Mouse (Mus musculus) liver, adult 2 months (tissue): ENCODE results near the gene Usp7. TPM values are rescaled to one million over a fixed set of nuclear protein-coding genes. Genes with fewer than 3 reads are reported as not detected.
"Not testable (repeated sequence)": the region's sequence is repeated elsewhere in the genome, so short reads cannot be mapped to it uniquely, and the experiment has no call there.

ENCODE experiments used
- DNase-seq: peaks from one replicate; pipeline ENCODE4 v3.0.0-alpha.2; 2011; ENCODE audit warnings: low read depth, low spot score; ENCODE audit errors: extremely low read depth
- H3K27ac ChIP-seq: fragments of 200-500 bp; replicated peaks from 2 replicates; pipeline ENCODE4 v1.5.1; 2012; ENCODE audit warnings: low read depth, mild to moderate bottlenecking, control low read depth, inconsistent platforms, low read length; ENCODE audit not compliant: insufficient read depth
- H3K27me3 ChIP-seq: fragments of 200-500 bp; 2 replicates; pipeline ENCODE4 v1.6.1; 2012; ENCODE audit warnings: mild to moderate bottlenecking, moderate library complexity, low read length, inconsistent platforms; ENCODE audit not compliant: control insufficient read depth, insufficient read depth
- H3K36me3 ChIP-seq: fragments of 200-500 bp; 2 replicates; pipeline ENCODE4 v1.6.1; 2012; ENCODE audit warnings: low read length, inconsistent platforms; ENCODE audit not compliant: control insufficient read depth, insufficient read depth
- H3K4me1 ChIP-seq: fragments of 200-500 bp; 2 replicates; pipeline ENCODE4 v1.6.1; 2011; ENCODE audit warnings: low read length; ENCODE audit not compliant: control insufficient read depth, insufficient read depth
- H3K4me3 ChIP-seq: fragments of 200-500 bp; 2 replicates; pipeline ENCODE4 v1.5.1; 2011; ENCODE audit warnings: low read depth, mild to moderate bottlenecking, control low read depth, low read length, moderate library complexity; ENCODE audit not compliant: insufficient read depth
- H3K79me2 ChIP-seq: fragments of 200-500 bp; 2 replicates; pipeline ENCODE4 v1.6.1; 2012; ENCODE audit warnings: inconsistent platforms, mild to moderate bottlenecking, low read length, moderate library complexity; ENCODE audit not compliant: control insufficient read depth, insufficient read depth
- H3K9ac ChIP-seq: fragments of 200-500 bp; 2 replicates; pipeline ENCODE4 v1.6.1; 2012; ENCODE audit warnings: low read depth, mild to moderate bottlenecking, control low read depth, inconsistent platforms, low read length
- CTCF ChIP-seq: fragments of 200-500 bp; IDR thresholded peaks from 2 replicates; pipeline ENCODE4 v1.5.1; 2011; ENCODE audit warnings: low read depth, low read length, control low read depth
- POLR2A ChIP-seq: fragments of 200-500 bp; IDR thresholded peaks from 2 replicates; pipeline ENCODE4 v1.6.1; 2011; ENCODE audit warnings: low read length, control low read depth; ENCODE audit not compliant: insufficient read depth; ENCODE audit errors: extremely low read depth
- WGBS: fragments of 180-500 bp; shearing (Covaris S2); methylation state at CpG from one replicate; pipeline ENCODE4 v1.1.7; 2018; 5-methylcytosine and 5-hydroxymethylcytosine counted together
- polyA plus RNA-seq: library from polyadenylated mRNA; depleted of rRNA; stranded (reverse); fragments of >200 nt; gene quantifications from 2 replicates; pipeline ENCODE4 v1.2.3, GENCODE M21; 2012
- total RNA-seq: library from RNA; depleted of rRNA; stranded (reverse); fragments of >200 nt; gene quantifications from 2 replicates; pipeline ENCODE4 v1.2.3, GENCODE M21; 2014

Gene Usp7
- total and polyA plus RNA-seq, 2 experiments, result 12.5 to 41.5 TPM

GRCm38 (mm10) chr16:8780187-8780586, 11.9 kb downstream of the Usp7 start:
- Histone ChIP-seq H3K4me3 (no peak overlapping the region), H3K27me3 (no peaks in the 10 kb centered on the region), H3K27ac (no peak overlapping the region), H3K79me2 (no peaks in the 10 kb centered on the region), H3K36me3 (no peaks in the 10 kb centered on the region), H3K4me1 (no peaks in the 10 kb centered on the region), H3K9ac (no peak overlapping the region)
- no peak for DNase-seq
- TF ChIP-seq POLR2A (no peak), CTCF (no peak)
- 79% methylated on average over 3 of the region's 3 CpGs for WGBS

GRCm38 (mm10) chr16:8778697-8779096, 13.4 kb downstream of the Usp7 start:
- Histone ChIP-seq H3K4me3 (no peak overlapping the region), H3K27me3 (no peaks in the 10 kb centered on the region), H3K4me1 (no peaks in the 10 kb centered on the region), H3K79me2 (no peaks in the 10 kb centered on the region), H3K9ac (no peak overlapping the region), H3K36me3 (no peaks in the 10 kb centered on the region), H3K27ac (no peak overlapping the region)
- DNase-seq, result no peak
- no peak for TF ChIP-seq POLR2A
- no peak for TF ChIP-seq CTCF

GRCm38 (mm10) chr16:8777202-8777601, 14.9 kb downstream of the Usp7 start:
- no peaks in the 10 kb centered on the region for H3K36me3 ChIP-seq
- WGBS, result 63% methylated on average over 2 of the region's 2 CpGs
- no peak for TF ChIP-seq POLR2A
- no peak for TF ChIP-seq CTCF
- H3K9ac ChIP-seq, result no peak overlapping the region
- no peaks in the 10 kb centered on the region for H3K27me3 ChIP-seq
- H3K79me2 ChIP-seq, result no peaks in the 10 kb centered on the region
- H3K4me1 ChIP-seq, result no peaks in the 10 kb centered on the region
- DNase-seq, result no peak
- no peak overlapping the region for H3K27ac ChIP-seq
- H3K4me3 ChIP-seq, result no peak overlapping the region

- Histone ChIP-seq H3K4me3 (no peak overlapping the region), H3K27ac (no peak overlapping the region), H3K27me3 (no peaks in the 10 kb centered on the region), H3K4me1 (no peaks in the 10 kb centered on the region), H3K36me3 (no peaks in the 10 kb centered on the region), H3K79me2 (no peaks in the 10 kb centered on the region), H3K9ac (no peak overlapping the region)
- no peak for DNase-seq
- 87% methylated on average over 11 of the region's 11 CpGs for WGBS
- TF ChIP-seq POLR2A (no peak), CTCF (no peak)
These were observed 15.5 kb downstream of the Usp7 start for GRCm38 (mm10) chr16:8776634-8777033.

GRCm38 (mm10) chr16:8771086-8771485, 21.0 kb downstream of the Usp7 start:
- 57% methylated on average over 4 of the region's 4 CpGs for WGBS
- TF ChIP-seq POLR2A, result no peak
- no peak for TF ChIP-seq CTCF
- no peaks in the 10 kb centered on the region for H3K36me3 ChIP-seq
- H3K27ac ChIP-seq, result no peak overlapping the region
- no peaks in the 10 kb centered on the region for H3K27me3 ChIP-seq
- H3K9ac ChIP-seq, result no peak overlapping the region
- no peak overlapping the region for H3K4me3 ChIP-seq
- DNase-seq, result no peak
- no peaks in the 10 kb centered on the region for H3K4me1 ChIP-seq
- no peaks in the 10 kb centered on the region for H3K79me2 ChIP-seq

- H3K36me3 ChIP-seq, H3K4me1 ChIP-seq, H3K4me3 ChIP-seq, H3K9ac ChIP-seq, H3K27me3 ChIP-seq, DNase-seq, H3K79me2 ChIP-seq, H3K27ac ChIP-seq: not testable (repeated sequence)
- 58% methylated on average over 8 of the region's 8 CpGs for WGBS
These were observed 21.8 kb downstream of the Usp7 start for GRCm38 (mm10) chr16:8770342-8770741.

- no peaks in the 10 kb centered on the region for H3K79me2 ChIP-seq
- no peak overlapping the region for H3K9ac ChIP-seq
- no peak overlapping the region for H3K27ac ChIP-seq
- no peaks in the 10 kb centered on the region for H3K27me3 ChIP-seq
- peak; percentile 16 for DNase-seq
- TF ChIP-seq POLR2A, result no peak
- TF ChIP-seq CTCF, result no peak
- 46% methylated on average over 4 of the region's 4 CpGs for WGBS
- no peak overlapping the region for H3K4me3 ChIP-seq
- no peaks in the 10 kb centered on the region for H3K4me1 ChIP-seq
- no peaks in the 10 kb centered on the region for H3K36me3 ChIP-seq
These were observed 22.6 kb downstream of the Usp7 start for GRCm38 (mm10) chr16:8769466-8769865.
